Mouse (Mus musculus): ENCODE measurements around the gene Nars2.
A peak's percentile ranks its signal among the peaks of the same experiment; 100 is the strongest.
"Not testable (repeated sequence)": the region's sequence is repeated elsewhere in the genome, so short reads cannot be mapped to it uniquely, and the experiment has no call there.

Nars2 gene

GRCm38 (mm10) chr7:96951281-96952051 lies at the start of gene Nars2:
Gene Nars2, plus strand, starts transcription at chr7:96951505.
- peak; percentile 88 to 89 for DNase-seq (ENCODE audit: low spot score in 2 of 2)

DNA sequence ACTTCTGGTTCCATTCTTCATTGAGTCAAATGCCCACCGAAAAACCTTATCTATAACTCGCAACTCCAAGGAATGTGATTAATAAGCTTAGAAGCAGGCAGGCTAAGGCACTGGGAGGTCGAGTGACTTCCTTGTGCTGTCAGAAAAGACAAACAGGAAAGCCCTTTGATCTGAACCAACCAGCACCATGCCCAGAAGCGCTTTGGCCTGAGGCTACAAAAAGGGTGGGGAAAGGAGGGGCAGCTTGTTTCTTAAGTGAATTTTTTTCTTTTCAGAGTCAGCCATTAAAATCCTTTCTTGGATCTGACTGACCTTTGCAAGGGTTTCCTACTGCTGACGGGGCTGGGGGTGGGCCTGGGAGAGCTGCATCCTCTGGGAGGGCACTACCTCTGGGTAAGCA lies 49.1 kb upstream of the Nars2 start:
- DNase-seq (ENCODE audit: low spot score in 2 of 2): no peak

DNA sequence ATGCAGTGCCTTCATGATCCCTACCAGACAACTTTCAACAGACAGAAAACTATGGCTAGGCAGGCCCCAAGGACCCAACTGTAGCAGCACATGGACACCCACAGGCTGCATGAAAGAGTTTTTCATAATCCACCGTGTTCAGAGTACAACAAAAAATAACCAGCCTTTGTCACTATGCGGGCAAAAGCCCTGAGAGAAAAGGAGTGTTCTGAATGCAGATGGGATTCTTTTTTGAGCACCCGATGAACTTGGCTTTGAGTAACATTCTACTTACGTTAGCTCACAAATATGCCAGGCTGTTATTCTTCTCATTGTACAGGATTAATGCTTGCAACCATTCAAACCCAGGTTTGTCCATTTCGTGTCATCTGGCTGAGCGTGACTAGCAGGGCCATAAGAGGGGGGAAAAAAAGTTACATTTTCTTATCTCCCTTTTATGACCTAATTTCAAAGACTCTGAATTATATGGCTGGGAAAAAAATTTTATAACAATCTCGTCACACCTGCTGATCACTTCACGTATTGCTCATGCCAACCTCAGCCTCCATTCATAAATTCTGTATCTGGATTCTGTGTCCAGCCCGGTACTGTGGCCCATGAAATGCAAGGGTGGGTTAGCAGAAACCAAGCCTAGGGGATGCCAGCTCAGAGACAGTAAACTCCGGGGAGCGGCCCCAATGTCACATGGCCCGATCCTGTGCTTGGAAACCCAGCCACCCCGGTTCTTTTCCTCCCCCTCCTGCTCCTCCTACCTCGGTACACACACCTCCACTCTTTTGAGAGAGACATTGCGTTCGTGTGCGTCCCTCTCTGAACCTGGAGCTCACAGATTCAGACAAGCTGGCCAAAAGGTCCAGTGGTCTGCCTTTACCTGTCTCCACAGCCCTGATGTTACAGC lies 48.0 kb upstream of the Nars2 start:
- DNase-seq (ENCODE audit: low spot score in 2 of 2): no peak

- DNase-seq (ENCODE audit: low spot score in 2 of 2): no peak
These were observed 46.9 kb upstream of the Nars2 start for GRCm38 (mm10) chr7:96904442-96904841.

DNA sequence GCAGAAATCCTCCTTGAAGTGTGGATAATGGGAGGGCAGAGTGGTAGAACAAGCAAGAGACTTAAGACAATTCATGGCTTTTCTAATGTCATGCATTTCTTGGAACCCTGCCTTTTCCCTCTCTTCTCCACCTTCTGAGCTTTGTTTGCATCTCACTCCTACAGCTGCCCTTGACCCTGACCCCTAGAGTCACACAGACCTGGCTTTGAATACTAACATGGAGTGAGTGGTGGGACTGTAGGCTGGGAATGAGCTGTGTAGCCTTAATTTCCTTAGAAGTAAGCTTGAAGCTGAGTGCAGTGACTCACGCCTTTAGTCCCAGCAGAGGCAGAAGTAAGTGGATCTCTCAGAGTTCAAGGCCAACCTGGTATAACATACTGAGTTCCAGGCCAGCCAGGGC lies 46.4 kb upstream of the Nars2 start:
- DNase-seq (ENCODE audit: low spot score in 2 of 2): no peak

DNA sequence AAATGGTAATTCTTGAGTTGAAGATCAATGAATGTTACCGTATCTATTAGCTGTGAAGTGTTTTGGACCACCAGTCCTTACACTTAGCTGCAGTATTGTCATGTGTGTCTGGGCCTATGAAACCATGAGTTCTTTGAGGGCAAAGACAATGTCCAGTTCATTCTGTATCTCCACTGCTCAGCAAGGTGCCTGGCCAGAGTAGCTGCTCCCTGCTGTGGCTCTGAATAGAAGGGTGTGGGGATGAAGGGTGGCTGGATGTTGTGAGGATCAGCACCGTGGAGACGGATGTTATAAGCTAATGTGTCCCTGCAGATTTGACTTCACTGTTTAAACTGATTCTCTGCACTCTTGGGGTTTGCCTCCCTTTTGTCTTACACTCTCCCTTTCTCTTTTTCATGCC lies 45.9 kb upstream of the Nars2 start:
- DNase-seq (ENCODE audit: low spot score in 2 of 2): no peak

DNA sequence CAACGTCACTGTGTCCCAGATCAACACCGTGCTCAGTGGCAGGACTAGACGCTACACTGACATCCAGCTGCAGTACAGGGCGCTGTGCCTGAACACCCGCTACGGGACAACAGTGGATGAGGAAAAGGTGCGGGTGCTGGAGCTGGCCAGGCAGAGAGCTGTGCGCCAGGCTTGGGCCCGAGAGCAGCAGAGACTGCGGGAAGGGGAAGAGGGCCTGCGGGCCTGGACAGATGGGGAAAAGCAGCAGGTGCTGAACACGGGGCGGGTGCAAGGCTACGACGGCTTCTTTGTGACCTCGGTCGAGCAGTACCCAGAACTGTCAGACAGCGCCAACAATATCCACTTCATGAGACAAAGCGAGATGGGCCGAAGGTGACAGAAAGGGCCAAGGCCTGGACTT lies 45.1 kb upstream of the Nars2 start:
- DNase-seq (ENCODE audit: low spot score in 2 of 2): no peak

DNA sequence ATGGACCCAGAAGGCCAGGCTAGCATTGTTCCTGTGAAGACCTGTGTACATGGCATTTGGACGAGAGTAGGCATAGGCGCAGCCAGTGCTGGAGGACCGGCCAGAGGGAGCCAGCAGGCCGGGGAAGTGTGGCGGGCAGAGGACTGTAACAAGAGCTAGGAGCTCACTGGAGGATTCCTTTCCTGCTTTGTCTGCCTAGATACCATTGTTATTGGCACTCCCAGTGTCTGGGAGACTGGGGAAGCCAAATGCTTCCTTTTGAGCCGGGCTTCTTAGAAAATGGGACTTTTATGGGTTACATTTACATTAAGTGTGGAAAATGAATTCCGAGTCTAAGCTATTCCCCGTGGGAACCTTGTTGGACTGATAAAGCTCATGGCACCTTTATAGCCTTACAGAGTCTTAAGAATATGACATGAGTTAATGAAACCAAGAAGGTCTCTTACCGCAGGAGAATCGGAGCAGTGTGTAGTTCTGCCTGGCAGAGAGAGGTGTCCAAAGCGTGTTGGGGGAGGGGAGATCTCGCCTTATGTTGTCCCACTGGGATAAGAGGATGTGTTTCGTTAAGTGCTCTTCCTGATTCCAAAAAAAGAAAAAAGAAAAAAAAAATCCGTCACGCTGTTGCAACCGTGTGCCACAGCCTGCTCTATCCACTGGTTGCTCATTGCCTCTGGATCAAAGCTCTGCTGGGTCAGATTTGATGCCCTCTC lies 43.2 kb upstream of the Nars2 start:
- DNase-seq (ENCODE audit: low spot score in 2 of 2): no peak

GRCm38 (mm10) chr7:96909856-96910255 lies 41.4 kb upstream of the Nars2 start:
- no peak for DNase-seq (ENCODE audit: low spot score in 2 of 2)

- DNase-seq (ENCODE audit: low spot score in 2 of 2): no peak
These were observed 40.9 kb upstream of the Nars2 start for GRCm38 (mm10) chr7:96910310-96910960.

DNA sequence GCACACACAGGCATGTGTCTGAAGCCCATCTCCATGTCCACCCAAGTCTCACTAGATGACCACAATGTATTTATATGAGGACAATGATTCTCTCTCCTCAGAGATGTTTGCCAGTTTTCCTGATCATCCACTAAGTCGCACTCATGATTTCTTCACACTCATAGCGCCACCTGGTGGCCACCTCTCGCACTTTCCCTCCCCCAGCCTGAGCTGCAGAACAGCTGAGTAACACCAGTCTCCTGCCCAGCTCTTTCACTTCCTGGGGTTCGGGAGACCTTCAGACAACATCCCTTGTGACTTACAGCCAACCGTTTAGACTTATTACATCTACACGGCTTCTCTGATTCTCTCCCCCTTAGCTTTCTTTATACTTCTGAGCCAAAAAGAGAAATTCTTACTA lies 37.3 kb upstream of the Nars2 start:
- peak; percentile 70 to 82 for DNase-seq (ENCODE audit: low spot score in 2 of 2)

DNA sequence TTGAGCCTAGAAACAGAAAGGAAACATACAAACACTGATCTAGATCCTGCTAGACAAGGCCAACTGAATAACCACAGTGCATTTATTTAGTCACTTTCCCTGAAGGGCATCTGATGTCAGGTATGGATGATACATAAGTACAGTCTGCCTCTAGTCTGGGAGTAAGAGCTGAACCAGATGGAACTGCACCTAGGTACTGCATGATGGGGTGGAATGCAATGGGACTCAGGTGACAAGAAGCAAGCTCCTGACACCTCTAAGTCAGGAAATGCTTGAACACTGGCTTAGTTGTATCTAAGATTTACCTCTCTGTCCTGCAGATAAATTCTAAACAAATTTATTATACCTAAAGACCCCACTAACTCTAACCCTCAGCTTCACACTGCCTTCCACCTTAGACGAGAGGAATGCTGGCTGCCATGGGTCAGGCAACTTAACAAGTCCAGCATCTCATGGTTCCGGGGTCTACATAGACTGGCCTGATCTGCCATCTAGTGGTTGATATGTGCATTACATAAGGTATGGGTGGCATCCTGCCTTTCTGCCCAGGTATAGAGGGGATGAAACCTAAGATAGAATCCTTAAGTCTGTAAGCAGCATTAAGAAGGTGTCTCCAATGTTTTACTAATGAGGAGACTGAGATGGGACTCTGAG lies 35.7 kb upstream of the Nars2 start:
- DNase-seq (ENCODE audit: low spot score in 2 of 2): peak in 1 of 2 experiments; percentile 40

DNA sequence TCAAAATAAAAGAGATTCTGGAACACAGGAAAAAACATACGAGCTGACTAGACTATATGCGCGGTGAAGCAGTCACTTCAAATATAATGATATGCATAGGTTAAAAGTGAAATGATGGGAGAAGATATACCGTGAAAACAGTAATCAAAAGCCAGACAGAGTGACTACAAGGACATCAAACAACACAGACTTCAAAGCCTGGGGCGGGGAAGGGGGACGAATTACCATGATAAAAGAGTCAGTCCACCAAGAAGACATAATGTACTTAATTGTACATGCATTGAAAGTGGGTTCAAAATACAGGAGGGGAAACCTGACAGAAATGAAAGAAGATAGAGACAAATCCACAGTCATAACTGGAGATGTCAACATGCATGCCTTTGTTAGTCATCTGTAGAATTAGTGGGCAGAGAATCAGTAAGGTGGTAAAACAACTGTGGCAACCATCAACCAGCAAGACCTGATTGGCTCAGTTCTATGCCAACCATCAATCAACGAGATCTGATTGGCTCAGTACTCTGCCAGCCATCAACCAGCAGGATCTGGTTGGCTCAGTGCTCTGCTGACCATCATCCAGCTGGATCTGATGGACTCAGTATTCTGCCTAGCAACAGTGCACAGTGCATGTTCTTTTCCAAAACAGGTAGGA lies 30.7 kb upstream of the Nars2 start:
- DNase-seq (ENCODE audit: low spot score in 2 of 2): no peak

GRCm38 (mm10) chr7:96922927-96923326 lies 28.4 kb upstream of the Nars2 start:
- no peak for DNase-seq (ENCODE audit: low spot score in 2 of 2)

DNA sequence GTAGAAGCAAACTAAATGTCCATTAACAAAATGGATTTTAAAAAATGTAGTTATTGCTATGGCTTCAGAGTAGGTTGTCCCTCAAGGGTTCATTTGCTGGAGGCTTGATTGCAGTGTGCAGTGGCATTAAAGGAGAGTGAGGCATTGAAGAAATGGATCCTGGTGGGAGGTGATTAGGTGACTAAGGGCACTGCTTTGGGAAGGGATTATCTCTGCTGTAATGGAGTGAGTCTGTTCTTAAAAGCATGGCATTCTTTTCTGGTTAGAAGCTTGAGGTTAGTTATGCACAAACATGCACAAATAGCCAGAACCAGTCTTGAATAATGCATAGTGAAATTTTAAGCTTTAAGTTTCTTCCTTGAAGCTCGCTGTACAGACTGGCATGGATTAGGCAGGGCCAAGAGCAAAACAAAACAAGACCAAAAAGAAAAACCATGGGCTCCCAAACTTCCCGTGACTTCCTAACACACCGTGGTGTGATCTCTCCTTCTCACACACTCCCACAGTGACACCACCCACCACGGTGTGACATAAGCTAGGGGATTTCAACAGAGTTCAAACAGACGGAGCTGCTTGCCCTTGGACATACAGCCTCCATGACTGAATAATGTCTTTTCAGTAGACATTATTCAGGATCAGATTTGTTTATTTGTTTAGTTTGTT lies 7.5 kb upstream of the Nars2 start:
- DNase-seq (ENCODE audit: low spot score in 2 of 2): no peak

- DNase-seq (ENCODE audit: low spot score in 2 of 2): not testable (repeated sequence)
These were observed 4.8 kb upstream of the Nars2 start for GRCm38 (mm10) chr7:96946501-96946900.

GRCm38 (mm10) chr7:96952094-96952493 lies 789 bp downstream of the Nars2 start:
- no peak for DNase-seq (ENCODE audit: low spot score in 2 of 2)

DNA sequence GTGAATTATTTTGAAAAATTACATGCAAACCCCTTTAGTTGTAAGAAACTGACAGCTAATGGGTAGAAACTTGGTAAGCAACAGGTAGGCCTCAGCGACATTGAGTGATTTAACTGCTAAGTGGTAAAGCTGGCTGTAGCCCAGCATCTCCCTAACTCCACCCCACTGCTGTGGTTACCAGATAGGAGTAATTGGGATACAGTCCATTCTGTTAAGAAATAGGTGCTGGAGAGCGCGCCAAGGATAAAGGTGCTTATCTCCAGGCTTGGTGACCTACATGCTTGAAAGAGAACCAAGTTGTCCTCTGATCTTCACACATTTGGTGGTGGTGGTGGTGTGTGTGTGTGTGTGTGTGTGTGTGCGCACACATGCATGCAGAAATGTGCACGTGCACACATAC lies 7.9 kb downstream of the Nars2 start:
- no peak for DNase-seq (ENCODE audit: low spot score in 2 of 2)

DNA sequence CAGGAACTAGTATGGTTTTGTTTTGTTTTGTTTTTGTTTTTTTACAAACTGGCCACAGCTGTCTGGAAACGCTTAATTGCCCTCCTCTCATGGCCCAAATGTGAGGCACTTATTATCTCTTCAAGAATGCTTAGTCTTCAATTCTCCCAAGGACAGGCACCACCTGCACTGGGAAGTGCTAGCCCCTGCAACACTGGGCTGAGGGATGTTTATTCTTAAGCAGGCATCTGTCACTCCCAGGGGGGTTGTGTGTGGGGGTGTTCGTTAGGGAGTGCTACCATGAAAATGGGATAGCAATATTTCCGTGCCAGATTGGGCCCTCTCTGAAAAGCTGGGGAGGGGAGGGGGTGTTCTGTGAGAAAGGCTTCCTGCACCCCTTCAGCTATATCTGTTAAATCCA lies 15.9 kb downstream of the Nars2 start:
- DNase-seq (ENCODE audit: low spot score in 2 of 2): no peak

DNA sequence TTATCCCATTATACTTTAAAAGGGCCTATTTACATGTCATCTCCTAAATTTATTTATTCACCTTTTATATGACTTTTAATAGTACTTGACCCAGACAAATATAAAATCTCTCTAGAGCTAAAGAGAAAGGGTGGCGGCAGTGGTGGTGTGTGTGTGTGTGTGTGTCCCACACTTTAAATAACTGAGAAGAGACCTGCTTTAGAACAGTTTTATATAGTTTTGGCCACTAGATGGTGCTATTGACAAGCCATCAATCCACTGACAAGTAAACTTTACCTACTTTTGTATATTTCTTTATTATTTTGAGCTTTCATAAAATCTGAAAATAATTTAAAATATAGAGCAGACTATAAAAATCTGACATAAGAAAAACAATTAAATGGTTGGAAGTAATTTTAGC lies 19.1 kb downstream of the Nars2 start:
- no peak for DNase-seq (ENCODE audit: low spot score in 2 of 2)

Measured in frontal cortex, postnatal 10 days (tissue).